Mouse (Mus musculus): ENCODE results near the gene Gm3752. TPM values are rescaled to one million over a fixed set of nuclear protein-coding genes. Genes with fewer than 3 reads are reported as not detected.
"Not testable (repeated sequence)": the region's sequence is repeated elsewhere in the genome, so short reads cannot be mapped to it uniquely, and the experiment has no call there.

The Gm3752 gene
- not detected in 2 replicates for polyA plus RNA-seq (2012; rRNA removed)

GRCm38 (mm10) chr14:7483662-7484061 lies at the start of gene Gm3752:
TSS of gene Gm3752 (minus strand) at chr14:7483762.
- DNase-seq (ENCODE audit: low read depth, low spot score), result not testable (repeated sequence)
- 68% methylated on average over 1 of the region's 3 CpGs for WGBS

GRCm38 (mm10) chr14:7488731-7489130 lies 5.2 kb upstream of the Gm3752 start:
- not testable (repeated sequence) for DNase-seq (ENCODE audit: low read depth, low spot score)
- 3% methylated on average over 14 of the region's 18 CpGs for WGBS

- WGBS, result no CpG with 5 or more reads among the region's 2 CpGs
- not testable (repeated sequence) for DNase-seq (ENCODE audit: low read depth, low spot score)
These were observed 32.7 kb downstream of the Gm3752 start, which contains the start of gene Gm3755 for GRCm38 (mm10) chr14:7450817-7451216. TSS of gene Gm3755 (minus strand) at chr14:7450917.

GRCm38 (mm10) chr14:7422496-7422895 lies 61.1 kb downstream of the Gm3752 start:
- 68% methylated on average over 2 of the region's 2 CpGs for WGBS
- not testable (repeated sequence) for DNase-seq (ENCODE audit: low read depth, low spot score)

Other genes starting within 250 kb of the Gm3752 start
- gene Gm3727, start 219.0 kb downstream of the Gm3752 start, polyA plus RNA-seq (2012; rRNA removed), result not detected in 2 replicates
- gene Gm3739, start 168.7 kb downstream of the Gm3752 start, polyA plus RNA-seq (2012; rRNA removed), result 0.26 TPM in 1 of 2 replicates, not detected in the other
- not detected in 2 replicates for gene Gm5797, start 151.4 kb downstream of the Gm3752 start, polyA plus RNA-seq (2012; rRNA removed)
- gene Gm8374, start 118.6 kb downstream of the Gm3752 start, polyA plus RNA-seq (2012; rRNA removed), result not detected in 2 replicates
- not detected in 2 replicates for gene Gm3755, start 32.8 kb downstream of the Gm3752 start, polyA plus RNA-seq (2012; rRNA removed)
- gene Gm3558, start 84.8 kb upstream of the Gm3752 start, polyA plus RNA-seq (2012; rRNA removed), result not detected in 2 replicates
- gene Gm10338, start 111.8 kb upstream of the Gm3752 start, polyA plus RNA-seq (2012; rRNA removed), result not detected in 2 replicates
- not detected in 2 replicates for gene Gm10128, start 160.2 kb upstream of the Gm3752 start, polyA plus RNA-seq (2012; rRNA removed)